9 mouse cellular contexts compared by ENCODE assay signal in the genomic region with DNA sequence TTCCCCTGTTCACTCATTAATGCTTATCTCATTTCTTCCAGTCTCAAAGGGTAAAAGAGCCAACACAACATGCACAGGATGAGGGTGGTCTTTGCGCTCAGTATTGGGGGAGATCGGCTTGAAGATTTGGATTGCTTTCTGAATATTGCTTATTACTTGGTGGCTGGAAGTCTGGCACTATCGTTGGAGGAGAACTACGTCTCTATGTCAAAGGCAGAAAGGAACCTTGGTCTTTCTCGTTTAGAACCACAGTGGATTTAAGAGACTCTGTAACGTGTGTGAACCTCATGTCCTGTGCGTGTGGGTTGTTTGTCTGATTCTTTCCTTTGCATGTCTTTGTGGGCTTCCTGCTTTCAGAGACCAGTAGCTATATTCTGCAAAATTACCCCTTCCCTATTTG. TPM values are rescaled to one million over a fixed set of nuclear protein-coding genes. Genes with fewer than 3 reads are reported as not detected.
DNase-seq lines count a peak whose midpoint lies in the region; ATAC-seq lines count a peak whose summit lies in the region.
"Had no signal": no experiment of that assay in that cellular context is flagged by ENCODE, and none has a peak within 500 bp of the region (broad histone marks: within the 10 kb centered on the region; RNA-seq: fewer than 3 reads in every experiment).

No protein-coding gene starts in this region.

- peak overlapping the region; percentile 89 for H3K9ac ChIP-seq in lung, embryonic 16.5 days (ENCODE audit: low read length)
- peak overlapping the region; percentile 90 for H3K9ac ChIP-seq in forebrain, embryonic 12.5 days
- H3K9ac ChIP-seq in neural tube, embryonic 13.5 days, result peak overlapping the region; percentile 90

- H3K27me3 ChIP-seq in lung, embryonic 16.5 days (ENCODE audit: control insufficient read depth, insufficient read depth, low read depth, low read length), result no peaks in the 10 kb centered on the region
- H3K27me3 ChIP-seq in forebrain, embryonic 12.5 days, result no peaks in the 10 kb centered on the region
- no peaks in the 10 kb centered on the region for H3K27me3 ChIP-seq in limb, embryonic 10.5 days (ENCODE audit: low read depth, poor library complexity, severe bottlenecking)
- no peaks in the 10 kb centered on the region for H3K27me3 ChIP-seq in neural tube, embryonic 13.5 days

- H3K36me3 ChIP-seq in lung, embryonic 16.5 days (ENCODE audit: control insufficient read depth, insufficient read depth, low read length), result no peaks in the 10 kb centered on the region
- no peaks in the 10 kb centered on the region for H3K36me3 ChIP-seq in forebrain, embryonic 12.5 days (replicated peaks)
- 0 out of 2 replicates have a peak, but pooled peaks cover 12% of the 10 kb centered on the region for H3K36me3 ChIP-seq in limb, embryonic 10.5 days
- no peaks in the 10 kb centered on the region for H3K36me3 ChIP-seq in neural tube, embryonic 13.5 days

- peaks cover 35% of the 10 kb centered on the region for H3K4me1 ChIP-seq in lung, embryonic 16.5 days (replicated peaks; ENCODE audit: control insufficient read depth, insufficient read depth, low read length)
- peaks cover 25% of the 10 kb centered on the region for H3K4me1 ChIP-seq in forebrain, embryonic 12.5 days
- H3K4me1 ChIP-seq in limb, embryonic 10.5 days, result peaks cover 25% of the 10 kb centered on the region
- H3K4me1 ChIP-seq in neural tube, embryonic 13.5 days (replicated peaks), result peaks cover 43% of the 10 kb centered on the region

- ATAC-seq in lung, embryonic 16.5 days (ENCODE audit: low read depth), result no peak
- ATAC-seq in forebrain, embryonic 12.5 days (ENCODE audit: low FRiP score), result no peak
- no peak for ATAC-seq in neural tube, embryonic 13.5 days (ENCODE audit: low read depth)

- peak overlapping the region; percentile 76 for H3K4me3 ChIP-seq in lung, embryonic 16.5 days (ENCODE audit: low read length)
- peak overlapping the region; percentile 86 for H3K4me3 ChIP-seq in forebrain, embryonic 12.5 days (replicated peaks)
- H3K4me3 ChIP-seq in limb, embryonic 10.5 days, result peak overlapping the region; percentile 73
- H3K4me3 ChIP-seq in neural tube, embryonic 13.5 days, result peak overlapping the region; percentile 85

- DNase-seq in lung, postnatal 4 days, result no peak
- no peak for DNase-seq in limb, embryonic 10.5 days (ENCODE audit: low spot score)
- no peak for DNase-seq in adrenal gland, adult 2 months
- no peak for DNase-seq in adrenal gland, adult 8-10 months
- DNase-seq in adrenal gland, postnatal 36 days, result no peak
- DNase-seq: right cerebral cortex, adult 18-20 months had no signal

- H3K4me2 ChIP-seq in lung, embryonic 16.5 days (ENCODE audit: low read depth, low read length), result peak overlapping the region; percentile 87
- H3K4me2 ChIP-seq in forebrain, embryonic 12.5 days, result peak overlapping the region; percentile 91
- H3K4me2 ChIP-seq in neural tube, embryonic 13.5 days, result peak overlapping the region; percentile 72

- no peak overlapping the region for H3K27ac ChIP-seq in lung, embryonic 16.5 days (ENCODE audit: low read length)
- H3K27ac ChIP-seq in forebrain, embryonic 12.5 days, result no peak overlapping the region
- H3K27ac ChIP-seq in limb, embryonic 10.5 days, result peak overlapping the region; percentile 96
- H3K27ac ChIP-seq in neural tube, embryonic 13.5 days (replicated peaks), result peak overlapping the region; percentile 96

- WGBS in lung, embryonic 16.5 days, result 37% methylated on average over 7 of the region's 7 CpGs
- WGBS in forebrain, embryonic 12.5 days, result 72% methylated on average over 7 of the region's 7 CpGs
- 86% methylated on average over 7 of the region's 7 CpGs for WGBS in limb, embryonic 10.5 days
- 69% methylated on average over 7 of the region's 7 CpGs for WGBS in neural tube, embryonic 13.5 days

- no peaks in the 10 kb centered on the region for H3K9me3 ChIP-seq in lung, embryonic 16.5 days (ENCODE audit: control insufficient read depth, low read length)
- H3K9me3 ChIP-seq in forebrain, embryonic 12.5 days, result no peaks in the 10 kb centered on the region
- H3K9me3 ChIP-seq in limb, embryonic 10.5 days (replicated peaks), result no peaks in the 10 kb centered on the region
- no peaks in the 10 kb centered on the region for H3K9me3 ChIP-seq in neural tube, embryonic 13.5 days

RNA-seq across cellular contexts. Expression of a gene that starts 1.5 kb away (rescaled TPM):
- 40.5 and 46.2 TPM in 2 replicates for polyA plus RNA-seq in lung, embryonic 16.5 days (2015; fragmentation: Nextera tagmentation; extraction: Ambion mirVana)
- polyA plus RNA-seq in forebrain, embryonic 12.5 days (2016; fragmentation: Nextera tagmentation; extraction: Ambion mirVana), result 57.7 and 59.9 TPM in 2 replicates
- 38.0 and 38.7 TPM in 2 replicates for polyA plus RNA-seq in limb, embryonic 10.5 days (2016; fragmentation: Nextera tagmentation; extraction: Ambion mirVana)
- 113 and 119 TPM in 2 replicates for polyA plus RNA-seq in neural tube, embryonic 13.5 days (2015; fragmentation: Nextera tagmentation; extraction: Ambion mirVana)
- 100 to 1,000 TPM; 110 to 147 TPM for total RNA-seq in adrenal gland, adult 2 months (2021)
- 51.7 and 122 TPM in 2 replicates for polyA plus RNA-seq in adrenal gland, adult 2 months (2012; rRNA removed)
- total RNA-seq in adrenal gland, adult 8-10 months (2022), result 100 to 1,000 TPM in 1 of 4 experiments, 10 to 100 TPM in 3; 47.3 to 193 (median 87.0) TPM
- total RNA-seq in adrenal gland, postnatal 36 days (2021), result 100 to 1,000 TPM in 1 of 2 experiments, 10 to 100 TPM in 1; 86.1 to 156 TPM

Comparison
In these comparisons a context has a peak if more than half of its experiments do, and no peak if none do; other contexts are left out.
1. H3K27ac ChIP-seq: peak in limb, embryonic 10.5 days (single experiment) and neural tube, embryonic 13.5 days (single experiment); none in lung, embryonic 16.5 days (single experiment) and forebrain, embryonic 12.5 days (single experiment).
2. Peak in every context shown above with its lines, with median percentiles within 50 percentile points of each other: H3K4me2 ChIP-seq, H3K4me3 ChIP-seq and H3K9ac ChIP-seq.